Mouse (Mus musculus) olfactory bulb, adult 2 months (tissue): ENCODE data around the gene Arfgap2.

ENCODE experiments used
- CTCF ChIP-seq: fragments of 200-500 bp; IDR thresholded peaks from 2 replicates; pipeline ENCODE4 v1.5.1; 2012; ENCODE audit warnings: low read depth, mild to moderate bottlenecking, low read length, moderate library complexity; ENCODE audit not compliant: insufficient read depth
- POLR2A ChIP-seq: fragments of 200-500 bp; IDR thresholded peaks from 2 replicates; pipeline ENCODE4 v1.6.1; 2012; ENCODE audit warnings: mild to moderate bottlenecking, low read depth, low read length, moderate library complexity; ENCODE audit not compliant: insufficient read depth

- TF ChIP-seq CTCF, result no peak
- TF ChIP-seq POLR2A, result no peak
Measured at GRCm38 (mm10) chr2:91259493-91259892, 5.3 kb upstream of the Arfgap2 start.
